Mouse (Mus musculus): ENCODE data around the gene Doc2g. TPM values are rescaled to one million over a fixed set of nuclear protein-coding genes. Genes with fewer than 3 reads are reported as not detected.
A peak's percentile ranks its signal among the peaks of the same experiment; 100 is the strongest.

Doc2g gene
- polyA plus RNA-seq, 1 experiment from 2014 or later, result 3.6 TPM

GRCm38 (mm10) chr19:4051016-4051415 lies 47.9 kb downstream of the Doc2g start:
- Histone ChIP-seq H3K9me3 (no peaks in the 10 kb centered on the region), H3K27ac (no peak overlapping the region), H3K4me3 (no peak overlapping the region), H3K4me1 (0 out of 2 replicates have a peak, but pooled peaks cover 3% of the 10 kb centered on the region), H3K36me3 (replicated peaks) (no peaks in the 10 kb centered on the region), H3K27me3 (ENCODE audit: poor library complexity, severe bottlenecking) (no peaks in the 10 kb centered on the region)
- WGBS, result 92% methylated on average over 5 of the region's 5 CpGs
- no peak for DNase-seq (ENCODE audit: extremely low spot score, low spot score)

- peak; percentile 68 for DNase-seq (ENCODE audit: extremely low spot score, low spot score)
These were observed 48.8 kb downstream of the Doc2g start for GRCm38 (mm10) chr19:4051741-4052515.

GRCm38 (mm10) chr19:4052516-4053030 lies 49.5 kb downstream of the Doc2g start:
- Histone ChIP-seq H3K36me3 (replicated peaks) (no peaks in the 10 kb centered on the region), H3K27me3 (ENCODE audit: poor library complexity, severe bottlenecking) (no peaks in the 10 kb centered on the region), H3K4me1 (0 out of 2 replicates have a peak, but pooled peaks cover 6% of the 10 kb centered on the region), H3K9me3 (no peaks in the 10 kb centered on the region), H3K4me3 (no peak overlapping the region), H3K27ac (no peak overlapping the region)
- DNase-seq (ENCODE audit: extremely low spot score, low spot score), result no peak
- WGBS, result 89% methylated on average over 5 of the region's 5 CpGs

More at GRCm38 (mm10) chr19:4051741-4052515, 48.8 kb downstream of the Doc2g start:
- H3K9me3 ChIP-seq, result no peaks in the 10 kb centered on the region
- no peaks in the 10 kb centered on the region for H3K36me3 ChIP-seq (replicated peaks)
- H3K4me3 ChIP-seq, result no peak overlapping the region
- no peak overlapping the region for H3K27ac ChIP-seq
- H3K27me3 ChIP-seq (ENCODE audit: poor library complexity, severe bottlenecking), result no peaks in the 10 kb centered on the region
- H3K4me1 ChIP-seq, result 0 out of 2 replicates have a peak, but pooled peaks cover 5% of the 10 kb centered on the region
- 58% methylated on average over 10 of the region's 10 CpGs for WGBS

GRCm38 (mm10) chr19:4054613-4055012 lies 51.5 kb downstream of the Doc2g start:
- WGBS, result 84% methylated on average over 5 of the region's 5 CpGs
- H3K4me3 ChIP-seq, result no peak overlapping the region
- DNase-seq (ENCODE audit: extremely low spot score, low spot score), result no peak
- no peaks in the 10 kb centered on the region for H3K36me3 ChIP-seq (replicated peaks)
- H3K4me1 ChIP-seq, result 0 out of 2 replicates have a peak, but pooled peaks cover 6% of the 10 kb centered on the region
- H3K9me3 ChIP-seq, result no peaks in the 10 kb centered on the region
- H3K27me3 ChIP-seq (ENCODE audit: poor library complexity, severe bottlenecking), result no peaks in the 10 kb centered on the region
- H3K27ac ChIP-seq, result no peak overlapping the region

- H3K27ac ChIP-seq, result no peak overlapping the region
- no peak for DNase-seq (ENCODE audit: extremely low spot score, low spot score)
- WGBS, result 79% methylated on average over 8 of the region's 8 CpGs
- 0 out of 2 replicates have a peak, but pooled peaks cover 6% of the 10 kb centered on the region for H3K4me1 ChIP-seq
- no peak overlapping the region for H3K4me3 ChIP-seq
- H3K36me3 ChIP-seq (replicated peaks), result no peaks in the 10 kb centered on the region
- no peaks in the 10 kb centered on the region for H3K9me3 ChIP-seq
- H3K27me3 ChIP-seq (ENCODE audit: poor library complexity, severe bottlenecking), result no peaks in the 10 kb centered on the region
These were observed 52.3 kb downstream of the Doc2g start for GRCm38 (mm10) chr19:4055216-4055946.

GRCm38 (mm10) chr19:4055947-4056693 lies 53.0 kb downstream of the Doc2g start:
- Histone ChIP-seq H3K27me3 (ENCODE audit: poor library complexity, severe bottlenecking) (no peaks in the 10 kb centered on the region), H3K9me3 (no peaks in the 10 kb centered on the region), H3K27ac (no peak overlapping the region), H3K4me3 (no peak overlapping the region), H3K36me3 (replicated peaks) (no peaks in the 10 kb centered on the region), H3K4me1 (0 out of 2 replicates have a peak, but pooled peaks cover 6% of the 10 kb centered on the region)
- 68% methylated on average over 15 of the region's 15 CpGs for WGBS
- no peak for DNase-seq (ENCODE audit: extremely low spot score, low spot score)

Other genes starting within 250 kb of the Doc2g start
- 29.2 and 29.3 TPM in 2 replicates for gene Kmt5b, start 235.9 kb upstream of the Doc2g start, polyA plus RNA-seq (2016; fragmentation: Nextera tagmentation; extraction: Ambion mirVana)
- gene Chka, start 151.5 kb upstream of the Doc2g start, polyA plus RNA-seq (2016; fragmentation: Nextera tagmentation; extraction: Ambion mirVana), result 52.3 and 54.3 TPM in 2 replicates
- 17.2 and 17.9 TPM in 2 replicates for gene Tcirg1, start 96.2 kb upstream of the Doc2g start, polyA plus RNA-seq (2016; fragmentation: Nextera tagmentation; extraction: Ambion mirVana)
- 226 and 228 TPM in 2 replicates for gene Ndufs8, start 90.5 kb upstream of the Doc2g start, polyA plus RNA-seq (2016; fragmentation: Nextera tagmentation; extraction: Ambion mirVana)
- 0.36 and 0.58 TPM in 2 replicates for gene Aldh3b1, start 73.5 kb upstream of the Doc2g start, polyA plus RNA-seq (2016; fragmentation: Nextera tagmentation; extraction: Ambion mirVana)
- gene Unc93b1, start 68.1 kb upstream of the Doc2g start, polyA plus RNA-seq (2016; fragmentation: Nextera tagmentation; extraction: Ambion mirVana), result 4.6 and 4.9 TPM in 2 replicates
- not detected in 2 replicates for gene Aldh3b3, start 44.7 kb upstream of the Doc2g start, polyA plus RNA-seq (2016; fragmentation: Nextera tagmentation; extraction: Ambion mirVana)
- 0.37 and 0.39 TPM in 2 replicates for gene Aldh3b2, start 31.0 kb upstream of the Doc2g start, polyA plus RNA-seq (2016; fragmentation: Nextera tagmentation; extraction: Ambion mirVana)
- 1.8 and 2.5 TPM in 2 replicates for gene Acy3, start 16.7 kb upstream of the Doc2g start, polyA plus RNA-seq (2016; fragmentation: Nextera tagmentation; extraction: Ambion mirVana)
- not detected in 2 replicates for gene Tbx10, start 10.6 kb upstream of the Doc2g start, polyA plus RNA-seq (2016; fragmentation: Nextera tagmentation; extraction: Ambion mirVana)
- gene Nudt8, start 2.7 kb upstream of the Doc2g start, polyA plus RNA-seq (2016; fragmentation: Nextera tagmentation; extraction: Ambion mirVana), result 24.8 and 30.4 TPM in 2 replicates
- 2.8 and 3.5 TPM in 2 replicates for gene Gm49405, start 2.7 kb upstream of the Doc2g start, polyA plus RNA-seq (2016; fragmentation: Nextera tagmentation; extraction: Ambion mirVana)
- gene Ndufv1, start 9.5 kb downstream of the Doc2g start, polyA plus RNA-seq (2016; fragmentation: Nextera tagmentation; extraction: Ambion mirVana), result 208 and 210 TPM in 2 replicates
- 412 and 423 TPM in 2 replicates for gene Gstp1, start 34.7 kb downstream of the Doc2g start, polyA plus RNA-seq (2016; fragmentation: Nextera tagmentation; extraction: Ambion mirVana)
- gene Gstp2, start 42.7 kb downstream of the Doc2g start, polyA plus RNA-seq (2016; fragmentation: Nextera tagmentation; extraction: Ambion mirVana), result 0.27 and 0.46 TPM in 2 replicates
- not detected in 2 replicates for gene Gstp3, start 56.3 kb downstream of the Doc2g start, polyA plus RNA-seq (2016; fragmentation: Nextera tagmentation; extraction: Ambion mirVana)
- not detected in 2 replicates for gene Cabp2, start 78.3 kb downstream of the Doc2g start, polyA plus RNA-seq (2016; fragmentation: Nextera tagmentation; extraction: Ambion mirVana)
- gene Cdk2ap2, start 93.9 kb downstream of the Doc2g start, polyA plus RNA-seq (2016; fragmentation: Nextera tagmentation; extraction: Ambion mirVana), result 85.8 and 86.6 TPM in 2 replicates
- gene Pitpnm1, start 96.7 kb downstream of the Doc2g start, polyA plus RNA-seq (2016; fragmentation: Nextera tagmentation; extraction: Ambion mirVana), result 12.1 and 15.8 TPM in 2 replicates
- 55.2 and 56.5 TPM in 2 replicates for gene Aip, start 122.5 kb downstream of the Doc2g start, polyA plus RNA-seq (2016; fragmentation: Nextera tagmentation; extraction: Ambion mirVana)
- not detected in 2 replicates for gene Gpr152, start 136.5 kb downstream of the Doc2g start, polyA plus RNA-seq (2016; fragmentation: Nextera tagmentation; extraction: Ambion mirVana)
- gene Cabp4, start 140.7 kb downstream of the Doc2g start, polyA plus RNA-seq (2016; fragmentation: Nextera tagmentation; extraction: Ambion mirVana), result not detected in 2 replicates
- 128 and 130 TPM in 2 replicates for gene Coro1b, start 145.3 kb downstream of the Doc2g start, polyA plus RNA-seq (2016; fragmentation: Nextera tagmentation; extraction: Ambion mirVana)
- 0.71 TPM in 1 of 2 replicates, not detected in the other for gene Ptprcap, start 150.3 kb downstream of the Doc2g start, polyA plus RNA-seq (2016; fragmentation: Nextera tagmentation; extraction: Ambion mirVana)
- 59.7 TPM in 2 replicates for gene Rps6kb2, start 160.0 kb downstream of the Doc2g start, polyA plus RNA-seq (2016; fragmentation: Nextera tagmentation; extraction: Ambion mirVana)
- gene Carns1, start 172.2 kb downstream of the Doc2g start, polyA plus RNA-seq (2016; fragmentation: Nextera tagmentation; extraction: Ambion mirVana), result 2.5 TPM in 2 replicates
- 0.43 and 0.47 TPM in 2 replicates for gene Tbc1d10c, start 188.0 kb downstream of the Doc2g start, polyA plus RNA-seq (2016; fragmentation: Nextera tagmentation; extraction: Ambion mirVana)
- 998 and 1,002 TPM in 2 replicates for gene Ppp1ca, start 188.8 kb downstream of the Doc2g start, polyA plus RNA-seq (2016; fragmentation: Nextera tagmentation; extraction: Ambion mirVana)
- gene Rad9a, start 198.3 kb downstream of the Doc2g start, polyA plus RNA-seq (2016; fragmentation: Nextera tagmentation; extraction: Ambion mirVana), result 57.4 and 67.1 TPM in 2 replicates
- gene Clcf1, start 210.9 kb downstream of the Doc2g start, polyA plus RNA-seq (2016; fragmentation: Nextera tagmentation; extraction: Ambion mirVana), result 0.86 and 1.1 TPM in 2 replicates
- gene AC109138.7, start 211.0 kb downstream of the Doc2g start, polyA plus RNA-seq (2016; fragmentation: Nextera tagmentation; extraction: Ambion mirVana), result not detected in 2 replicates
- gene Pold4, start 228.6 kb downstream of the Doc2g start, polyA plus RNA-seq (2016; fragmentation: Nextera tagmentation; extraction: Ambion mirVana), result 10.4 and 10.6 TPM in 2 replicates

Data from forebrain, embryonic 10.5 days (tissue).